35 mouse cellular contexts compared by ENCODE assay signal in the genomic region with DNA sequence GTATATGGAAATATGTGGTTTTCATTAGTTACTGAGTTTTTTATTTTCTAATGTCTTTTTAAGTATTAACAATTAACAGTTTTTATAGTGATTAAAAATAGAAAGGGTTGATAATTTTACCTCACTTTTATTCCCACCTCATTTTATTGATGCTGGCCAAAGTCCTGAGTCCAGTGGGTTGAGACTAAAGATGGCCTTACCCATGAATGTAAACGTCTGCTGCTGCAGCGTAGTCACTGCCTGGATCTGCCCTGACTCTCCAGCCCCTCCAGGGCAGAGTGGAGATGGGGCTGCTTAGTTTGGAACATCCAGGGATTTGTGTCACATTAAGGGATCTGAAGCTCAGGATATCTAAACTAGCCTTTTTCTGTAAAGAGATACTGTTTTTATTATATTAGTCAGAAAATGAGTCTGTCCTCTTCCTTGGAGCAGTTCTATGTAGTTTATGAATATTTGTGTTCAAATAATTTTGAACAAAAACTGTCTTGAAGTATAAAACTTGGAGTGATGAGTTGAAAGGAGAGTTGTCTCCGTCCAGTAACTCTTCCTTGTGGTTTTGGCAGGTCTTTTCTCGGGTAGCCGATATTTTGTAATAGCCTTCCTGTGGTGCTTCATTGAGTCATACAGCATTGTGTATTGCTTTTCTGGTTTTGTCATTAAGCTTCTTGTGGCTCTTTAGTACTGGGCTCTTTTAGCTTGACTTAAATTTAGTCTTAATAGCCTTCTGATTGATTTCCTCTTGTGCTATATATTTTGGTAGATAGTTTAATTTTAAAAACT. TPM values are rescaled to one million over a fixed set of nuclear protein-coding genes. Genes with fewer than 3 reads are reported as not detected.
A peak's percentile ranks its signal among the peaks of the same experiment; 100 is the strongest.
DNase-seq lines count a peak whose midpoint lies in the region; ATAC-seq and TF ChIP-seq lines count a peak whose summit lies in the region.
"Had no signal": no experiment of that assay in that cellular context is flagged by ENCODE, and none has a peak within 500 bp of the region (broad histone marks: within the 10 kb centered on the region; RNA-seq: fewer than 3 reads in every experiment).

No protein-coding gene starts in this region.

- H3K9ac ChIP-seq in hindbrain, embryonic 14.5 days: no peak overlapping the region
- H3K9ac ChIP-seq: embryonic facial prominence, embryonic 13.5 days; forebrain, embryonic 12.5 days; forebrain, postnatal 0 days; hindbrain, embryonic 12.5 days; liver, embryonic 12.5 days; liver, postnatal 0 days; midbrain, embryonic 15.5 days; neural tube, embryonic 12.5 days had no signal

- peak; percentile 68 for ATAC-seq in Patski
- peak; percentile 92 for ATAC-seq in granulocyte monocyte progenitor cell, adult 5-6 weeks (replicated peaks; ENCODE audit: poor library complexity, severe bottlenecking)
- no peak for ATAC-seq in hindbrain, embryonic 14.5 days (ENCODE audit: low FRiP score)
- ATAC-seq: forebrain, postnatal 0 days; liver, embryonic 12.5 days; liver, postnatal 0 days; midbrain, embryonic 15.5 days had no signal

- H3K36me3 ChIP-seq in small intestine, adult 2 months (ENCODE audit: control insufficient read depth, insufficient read depth, low read length): peaks cover 27% of the 10 kb centered on the region
- H3K36me3 ChIP-seq in hindbrain, embryonic 14.5 days (replicated peaks; ENCODE audit: control insufficient read depth, insufficient read depth): peaks cover 43% of the 10 kb centered on the region

- peak overlapping the region; percentile 39; the same call in 1 of the 2 replicates for H3K27ac ChIP-seq in small intestine, adult 2 months (ENCODE audit: insufficient read depth, low read depth, low read length)
- no peak overlapping the region for H3K27ac ChIP-seq in hindbrain, embryonic 14.5 days
- H3K27ac ChIP-seq: embryonic facial prominence, embryonic 13.5 days; forebrain, embryonic 12.5 days; hindbrain, embryonic 12.5 days; left cerebral cortex, adult 2 months; liver, embryonic 12.5 days; macrophage; midbrain, embryonic 10.5 days; midbrain, embryonic 15.5 days; neural tube, embryonic 12.5 days had no signal

- no peak overlapping the region for H3K4me2 ChIP-seq in hindbrain, embryonic 14.5 days (replicated peaks)
- H3K4me2 ChIP-seq: embryonic facial prominence, embryonic 13.5 days; forebrain, embryonic 12.5 days; heart, embryonic 11.5 days; hindbrain, embryonic 12.5 days; liver, embryonic 12.5 days; midbrain, embryonic 15.5 days; neural tube, embryonic 12.5 days had no signal

- H3K27me3 ChIP-seq in Patski: no peaks in the 10 kb centered on the region
- H3K27me3 ChIP-seq in small intestine, adult 2 months (ENCODE audit: control insufficient read depth, insufficient read depth, low read length): no peaks in the 10 kb centered on the region
- H3K27me3 ChIP-seq in hindbrain, embryonic 14.5 days (ENCODE audit: control insufficient read depth, insufficient read depth, low read length): no peaks in the 10 kb centered on the region
- H3K27me3 ChIP-seq: embryonic facial prominence, embryonic 13.5 days; forebrain, embryonic 12.5 days; hindbrain, embryonic 12.5 days; liver, embryonic 12.5 days; midbrain, embryonic 15.5 days; neural tube, embryonic 12.5 days had no signal

- H3K9me3 ChIP-seq in hindbrain, embryonic 14.5 days (ENCODE audit: control insufficient read depth, low read length): no peaks in the 10 kb centered on the region
- H3K9me3 ChIP-seq: embryonic facial prominence, embryonic 13.5 days; forebrain, embryonic 12.5 days; G1E; hindbrain, embryonic 12.5 days; liver, embryonic 12.5 days; midbrain, embryonic 10.5 days; midbrain, embryonic 15.5 days; neural tube, embryonic 12.5 days had no signal

- TF ChIP-seq CTCF in Patski (IDR thresholded peaks at IDR 0.05): no peak
- TF ChIP-seq CTCF in small intestine, adult 2 months (IDR thresholded peaks at IDR 0.05; ENCODE audit: extremely low read depth, insufficient read length, insufficient replicate concordance, low read depth, low read length): no peak

- H3K4me1 ChIP-seq in small intestine, adult 2 months (ENCODE audit: control insufficient read depth, insufficient read depth, insufficient read length, low read length): peaks cover 9% of the 10 kb centered on the region
- H3K4me1 ChIP-seq in hindbrain, embryonic 14.5 days (replicated peaks; ENCODE audit: control insufficient read depth, insufficient read depth, low read length): no peaks in the 10 kb centered on the region
- H3K4me1 ChIP-seq: embryonic facial prominence, embryonic 13.5 days; forebrain, embryonic 12.5 days; hindbrain, embryonic 12.5 days; liver, embryonic 12.5 days; midbrain, embryonic 10.5 days; midbrain, embryonic 15.5 days; neural tube, embryonic 12.5 days had no signal

- CTCF ChIA-PET in Patski (lab: Charles Lee): no interaction called here

- WGBS in small intestine, adult 2 months: 61% methylated on average over 5 of the region's 5 CpGs
- WGBS in hindbrain, embryonic 14.5 days: 85% methylated on average over 5 of the region's 5 CpGs

- TF ChIP-seq POLR2A in small intestine, adult 2 months (IDR thresholded peaks at IDR 0.05; ENCODE audit: low read depth, low read length): no peak

- H3K4me3 ChIP-seq in small intestine, adult 2 months (ENCODE audit: low read depth, low read length): no peak overlapping the region
- H3K4me3 ChIP-seq in hindbrain, embryonic 14.5 days (replicated peaks; ENCODE audit: low read length): no peak overlapping the region
- H3K4me3 ChIP-seq: embryonic facial prominence, embryonic 13.5 days; erythroblast, embryonic 14.5 days; forebrain, embryonic 12.5 days; hindbrain, embryonic 12.5 days; left cerebral cortex, adult 2 months; liver, embryonic 12.5 days; midbrain, embryonic 10.5 days; midbrain, embryonic 15.5 days; neural tube, embryonic 12.5 days had no signal

- DNase-seq in lung, postnatal 36 days: peak; percentile 13
- no peak for DNase-seq in lung, postnatal 14 days
- DNase-seq in Patski (ENCODE audit: low read depth, low spot score): no peak
- no peak for DNase-seq in layer of hippocampus, adult 9-10 months (ENCODE audit: low spot score)
- no peak for DNase-seq in left cerebral cortex, adult 11 months (ENCODE audit: low spot score)
- DNase-seq in hindbrain, embryonic 14.5 days (ENCODE audit: low spot score): no peak
- DNase-seq: adrenal gland, adult 8-10 months; cerebellum, adult 8-10 months; cerebellum, postnatal 25 days; forebrain, postnatal 0 days; gastrocnemius, postnatal 10 days; heart, adult 18-20 months; heart, postnatal 36 days; kidney, adult 18-20 months; kidney, postnatal 4 days; left cerebral cortex, postnatal 4 days; liver, postnatal 0 days; right cerebral cortex, adult 18-20 months; right cerebral cortex, postnatal 4 days; thymus, adult 2 months; thymus, postnatal 4 days had no signal

- in situ Hi-C loops in Patski (cut with MboI; ENCODE audit: low pct_unique_long_range_greater_than_20kb): no loop called here

- POLR2A ChIA-PET in Patski (lab: Charles Lee): no interaction called here

RNA-seq across cellular contexts. Expression of gene Cop1, which starts 23.0 kb away (rescaled TPM):
- polyA plus RNA-seq in Patski (2021): 145 TPM
- total RNA-seq in granulocyte monocyte progenitor cell, adult 5-6 weeks (2014; fragmentation: Nextera tagmentation): 81.8 and 118 TPM in 2 replicates
- 137 and 141 TPM in 2 replicates for total RNA-seq in granulocyte monocyte progenitor cell, adult 5-6 weeks (2017)
- 26.7 and 61.6 TPM in 2 replicates for polyA plus RNA-seq in small intestine, adult 2 months (2012; rRNA removed)
- polyA plus RNA-seq in hindbrain, embryonic 14.5 days (2014; fragmentation: Nextera tagmentation; extraction: Ambion mirVana): 67.9 and 74.4 TPM in 2 replicates
